Mouse (Mus musculus): Measurements from ENCODE around the gene Ntn1.

Ntn1 gene

GRCm38 (mm10) chr11:68331676-68332265, 68.9 kb downstream of the Ntn1 start:
- no peak for DNase-seq (ENCODE audit: low read depth, low spot score)

DNA sequence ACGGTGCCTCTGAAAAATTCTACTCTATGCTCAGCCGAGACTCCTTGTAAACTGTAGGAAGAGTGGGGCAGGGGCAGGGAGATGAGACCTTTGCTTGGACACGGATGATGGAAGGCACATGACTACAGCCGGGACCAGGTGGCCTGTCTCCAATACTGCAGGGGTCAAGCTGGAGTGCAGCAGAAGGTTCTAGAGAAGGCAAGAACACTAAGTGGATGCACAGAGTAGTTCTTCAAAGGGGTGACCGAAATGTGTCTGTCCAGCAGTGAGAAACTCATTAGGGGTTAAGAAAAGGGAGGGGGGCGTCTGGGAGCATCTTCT, 69.5 kb downstream of the Ntn1 start:
- DNase-seq (ENCODE audit: low read depth, low spot score) = no peak

GRCm38 (mm10) chr11:68330398-68331116, 70.1 kb downstream of the Ntn1 start:
- DNase-seq (ENCODE audit: low read depth, low spot score) = no peak

GRCm38 (mm10) chr11:68324863-68325262, 75.8 kb downstream of the Ntn1 start:
- no peak for DNase-seq (ENCODE audit: low read depth, low spot score)

DNA sequence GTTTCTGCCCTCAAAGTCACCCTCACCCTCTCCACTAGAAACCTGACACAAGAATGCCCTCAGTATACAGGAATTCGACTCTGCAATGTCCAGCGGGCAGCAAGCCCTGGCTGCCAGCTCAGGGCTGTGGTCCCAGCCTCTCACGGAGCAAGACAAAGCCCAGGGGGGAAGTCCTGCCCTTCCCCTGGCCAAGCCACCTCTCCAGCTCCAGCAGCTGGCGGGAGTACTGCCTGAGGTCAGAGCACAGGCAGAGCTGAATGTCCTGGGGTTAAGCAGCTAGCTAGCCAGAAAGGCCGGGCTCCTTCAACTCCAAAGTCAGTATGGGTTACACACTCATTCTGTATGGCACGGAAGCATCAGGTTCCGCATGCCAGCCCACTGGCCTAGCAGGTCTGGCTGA, 79.2 kb downstream of the Ntn1 start:
- DNase-seq (ENCODE audit: low read depth, low spot score) = no peak

- DNase-seq (ENCODE audit: low read depth, low spot score) = no peak
Measured at GRCm38 (mm10) chr11:68315551-68316130, 85.0 kb downstream of the Ntn1 start.

GRCm38 (mm10) chr11:68313861-68314260, 86.8 kb downstream of the Ntn1 start:
- DNase-seq (ENCODE audit: low read depth, low spot score) = no peak

GRCm38 (mm10) chr11:68313065-68313464, 87.6 kb downstream of the Ntn1 start:
- no peak for DNase-seq (ENCODE audit: low read depth, low spot score)

- no peak for DNase-seq (ENCODE audit: low read depth, low spot score)
Measured at GRCm38 (mm10) chr11:68308911-68309580, 91.6 kb downstream of the Ntn1 start.

DNA sequence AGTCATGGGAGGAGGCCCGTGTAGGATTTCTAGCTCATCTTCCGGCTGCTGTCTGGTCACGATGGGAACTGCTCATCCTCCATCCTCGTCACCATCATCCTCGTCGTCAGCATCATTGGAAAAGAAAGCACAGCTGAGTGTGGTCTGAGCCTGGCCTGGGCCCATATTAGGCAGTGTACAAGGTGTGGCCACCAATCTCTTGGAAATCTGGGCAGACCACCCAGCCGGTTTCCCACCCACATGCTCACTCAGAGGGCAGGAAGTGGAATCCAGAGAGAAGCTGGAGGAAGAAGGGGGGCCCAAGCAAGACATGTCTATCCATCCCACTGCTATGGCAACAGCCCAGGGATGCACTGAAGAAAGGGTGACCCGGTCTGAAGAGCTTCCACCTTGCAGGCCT, 94.6 kb downstream of the Ntn1 start:
- no peak for DNase-seq (ENCODE audit: low read depth, low spot score)

- DNase-seq (ENCODE audit: low read depth, low spot score) = peak; percentile 18
Measured at GRCm38 (mm10) chr11:68302323-68302722, 98.3 kb downstream of the Ntn1 start.

DNA sequence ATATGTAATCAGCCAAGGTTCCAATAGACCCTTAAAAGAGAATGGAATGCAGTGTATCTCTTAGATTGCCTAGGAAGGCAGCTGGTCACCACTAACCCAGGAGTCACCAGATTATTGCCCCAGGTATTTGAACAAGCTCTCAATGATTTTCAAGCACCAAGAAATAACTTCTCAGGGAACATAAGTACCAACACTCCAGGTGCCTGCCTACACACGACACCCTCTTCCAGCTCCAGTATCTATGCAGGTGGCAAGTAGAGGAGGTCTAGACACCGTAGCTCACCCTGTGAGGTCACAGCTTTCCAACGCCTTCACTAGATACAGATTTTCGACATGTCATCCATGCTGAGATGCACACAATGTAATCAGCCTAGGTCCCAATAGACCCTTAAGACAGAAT, 99.0 kb downstream of the Ntn1 start:
- DNase-seq (ENCODE audit: low read depth, low spot score) = no peak

DNA sequence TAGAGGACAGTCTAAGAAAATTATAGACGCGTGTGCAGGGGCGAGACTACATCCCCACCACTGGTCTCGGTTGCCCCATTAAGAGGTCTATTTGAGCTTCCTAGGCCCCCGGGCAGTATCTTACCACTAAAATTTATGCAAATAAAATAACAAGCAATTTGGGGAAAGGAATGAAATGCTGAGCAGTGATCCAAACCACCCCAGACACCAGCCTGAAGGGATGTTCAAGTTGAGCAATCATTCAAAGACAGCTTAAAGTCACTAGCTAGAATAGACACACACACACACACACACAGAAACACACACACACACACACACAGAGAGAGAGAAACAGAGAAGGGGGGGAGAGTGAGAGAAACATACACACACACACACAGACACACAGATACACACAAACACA, 105.1 kb downstream of the Ntn1 start:
- no peak for DNase-seq (ENCODE audit: low read depth, low spot score)

DNA sequence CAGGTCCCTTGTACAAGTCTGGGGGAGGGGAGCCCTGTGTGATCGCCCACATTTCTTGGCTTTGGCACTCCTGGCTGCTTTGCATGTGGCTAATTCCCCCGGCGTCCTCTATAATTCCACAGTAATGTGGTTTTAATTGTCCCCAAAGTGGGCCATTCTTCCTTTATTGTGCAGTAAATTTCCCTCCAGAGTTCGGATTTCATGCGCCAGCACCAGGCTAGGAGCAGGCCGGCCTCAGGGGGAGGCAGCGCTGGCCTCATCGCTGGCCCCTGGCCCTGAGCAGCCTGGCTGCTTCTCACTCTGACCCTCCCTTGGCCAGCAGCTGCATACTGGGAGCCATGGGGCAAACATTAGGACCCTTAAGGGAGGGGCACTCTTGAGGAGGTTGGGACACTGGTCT, 110.0 kb downstream of the Ntn1 start:
- DNase-seq (ENCODE audit: low read depth, low spot score) = no peak

DNA sequence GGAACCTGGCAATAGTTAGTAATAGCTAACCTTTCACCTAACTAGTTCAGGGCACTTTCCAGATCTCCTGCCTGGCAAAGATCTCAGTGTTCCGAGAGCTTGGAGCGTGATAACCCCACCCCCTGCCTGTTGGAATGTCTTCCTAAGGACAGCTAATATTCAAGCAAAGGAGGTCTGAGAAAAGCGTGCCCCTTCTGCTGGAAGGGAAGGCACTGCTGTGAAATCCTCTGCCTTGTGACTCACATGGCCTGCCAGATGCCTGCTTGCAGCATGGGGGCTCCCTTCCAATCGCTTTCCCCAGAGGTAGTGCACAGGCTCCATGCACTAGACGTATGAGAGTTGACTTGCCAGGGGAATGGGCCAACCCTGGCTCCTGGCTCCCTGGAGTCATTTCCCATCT, 113.3 kb downstream of the Ntn1 start:
- DNase-seq (ENCODE audit: low read depth, low spot score) = no peak

DNA sequence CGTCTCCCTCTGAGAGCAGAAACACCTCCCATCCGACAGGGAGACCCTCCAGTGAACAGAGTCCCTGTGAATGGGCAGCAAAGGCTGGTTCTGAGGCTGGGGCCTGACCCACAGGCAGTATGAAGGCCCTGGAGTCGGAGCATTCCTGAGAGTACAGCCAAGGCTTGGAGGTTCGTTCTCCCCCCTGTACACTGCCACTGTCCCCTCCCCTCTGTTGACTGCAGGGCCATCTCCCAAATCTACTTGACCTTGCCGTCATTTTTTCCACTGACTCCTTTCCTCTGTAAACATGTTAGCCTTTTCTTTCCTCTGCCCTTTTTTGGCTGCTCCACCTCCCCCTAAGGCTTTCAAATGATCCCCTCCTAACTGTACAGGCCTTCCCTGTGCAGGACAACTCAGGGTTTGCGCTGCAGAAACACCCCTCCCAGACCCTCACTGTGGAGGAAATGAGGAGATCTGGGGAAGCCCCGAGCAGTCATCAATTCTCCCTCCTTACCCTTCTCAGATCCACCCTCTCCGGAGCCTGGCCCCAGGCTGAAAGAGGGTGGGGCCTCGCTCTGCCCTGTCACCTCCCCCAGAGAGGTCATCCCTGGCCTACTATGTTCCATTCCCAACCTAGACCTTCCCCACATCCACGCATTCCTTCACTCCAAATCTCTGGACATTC, 114.3 kb downstream of the Ntn1 start:
- DNase-seq (ENCODE audit: low read depth, low spot score) = no peak

DNA sequence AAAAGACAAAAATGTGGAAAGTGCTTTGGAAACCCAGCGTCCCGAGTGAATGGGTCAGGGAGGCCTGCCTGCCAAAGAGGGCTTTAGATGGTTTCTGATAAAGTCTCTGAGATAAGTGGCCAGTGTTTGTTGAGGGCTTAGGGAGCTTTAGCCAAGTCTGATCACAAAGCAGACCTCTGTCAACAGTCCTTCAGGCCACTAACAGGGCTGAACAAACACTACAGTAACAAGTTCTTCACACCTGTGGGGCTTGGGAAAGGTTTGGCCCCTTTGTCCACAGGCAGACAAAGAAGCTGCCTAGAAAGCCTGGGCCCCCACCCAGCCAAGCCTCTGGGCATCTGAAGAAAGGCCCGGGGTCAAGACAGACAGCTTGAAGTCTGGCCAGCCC, 114.9 kb downstream of the Ntn1 start:
- no peak for DNase-seq (ENCODE audit: low read depth, low spot score)

DNA sequence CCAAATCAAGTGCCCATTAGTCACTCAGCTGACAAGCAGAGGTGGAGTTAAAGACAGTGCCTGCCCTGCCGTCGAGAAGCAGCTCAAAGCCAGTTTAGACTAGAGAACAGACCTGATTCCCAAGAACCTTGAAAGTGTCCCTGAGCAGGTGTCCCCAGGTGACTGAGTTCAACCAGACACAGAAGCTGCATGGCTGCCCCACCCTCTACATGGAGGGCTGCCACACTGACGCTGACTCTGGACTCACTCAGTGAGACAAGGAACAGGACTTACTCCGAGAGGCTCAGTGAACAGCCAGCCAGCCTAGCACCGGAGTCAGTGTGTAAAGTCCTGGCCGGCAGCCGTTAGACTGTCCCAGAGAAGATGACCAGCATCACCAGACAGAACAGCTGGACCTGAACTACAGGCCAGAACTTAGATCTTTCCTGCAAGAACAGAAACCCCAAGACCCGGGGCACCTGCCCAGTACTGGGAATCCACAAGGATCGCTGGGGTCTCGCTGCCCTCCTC, 120.6 kb downstream of the Ntn1 start:
- no peak for DNase-seq (ENCODE audit: low read depth, low spot score)

DNA sequence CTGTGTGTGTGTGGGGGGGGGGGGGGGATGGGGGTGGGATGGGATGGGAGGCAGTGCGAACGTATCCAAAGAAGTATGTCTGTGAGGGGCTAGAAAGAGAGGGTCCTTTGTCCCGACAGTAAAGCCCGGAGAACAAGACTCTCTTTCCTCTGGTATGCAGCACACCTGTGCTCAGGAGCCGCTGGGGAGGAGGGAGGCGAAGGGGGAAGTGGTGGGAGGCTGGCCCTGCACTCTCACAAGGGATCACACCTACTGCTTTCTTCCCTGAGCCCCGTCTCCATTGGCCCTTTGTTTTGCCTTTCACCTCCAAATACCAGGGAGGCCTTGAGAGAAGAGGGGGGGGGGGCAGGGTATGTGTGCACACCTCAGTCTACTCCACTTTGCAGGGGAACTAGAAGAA, 123.7 kb downstream of the Ntn1 start:
- DNase-seq (ENCODE audit: low read depth, low spot score) = no peak

DNA sequence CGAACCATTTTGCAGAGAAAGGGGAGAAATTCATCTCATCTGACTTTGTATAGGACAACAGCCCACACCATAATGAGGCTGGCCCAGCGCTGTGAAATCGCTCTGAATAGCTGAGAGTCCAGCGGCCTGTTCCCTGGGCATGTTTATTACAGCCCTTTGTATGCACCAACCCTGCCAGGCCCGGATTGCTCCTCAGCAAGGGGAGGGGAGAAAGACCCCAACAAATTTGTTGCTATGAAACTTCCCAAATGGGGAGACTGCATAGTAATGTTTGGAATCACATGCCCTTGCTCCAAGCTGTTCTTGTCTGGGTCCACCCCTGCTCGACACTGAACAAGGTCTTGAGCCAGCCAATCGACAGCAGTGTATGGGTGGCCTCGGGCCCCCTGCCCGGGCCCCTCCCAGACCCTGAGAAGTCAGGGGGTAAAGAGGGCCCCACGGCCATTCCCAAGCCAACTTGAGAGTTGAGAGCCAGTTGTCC, 126.3 kb downstream of the Ntn1 start:
- no peak for DNase-seq (ENCODE audit: low read depth, low spot score)

- no peak for DNase-seq (ENCODE audit: low read depth, low spot score)
Measured at GRCm38 (mm10) chr11:68273855-68274254, 126.8 kb downstream of the Ntn1 start.
